Mouse (Mus musculus) stomach, embryonic 14.5 days (tissue): Measurements from ENCODE around the gene Prss46. TPM values are rescaled to one million over a fixed set of nuclear protein-coding genes. Genes with fewer than 3 reads are reported as not detected.

Experiments used
- ATAC-seq: fragments of 200-750 bp; cut with Nextera tagmentation; 2 replicates; pipeline ENCODE4 v1.8.0; 2017; ENCODE audit warnings: low read depth, moderate TSS enrichment; ENCODE audit not compliant: insufficient number of reproducible peaks, insufficient read depth, low FRiP score
- H3K27ac ChIP-seq: fragments of 300-500 bp; sonication (generic); 2 replicates; pipeline ENCODE4 v1.5.1; 2014; ENCODE audit warnings: mild to moderate bottlenecking, low read length, moderate library complexity, mixed read lengths
- H3K27me3 ChIP-seq: fragments of 300-500 bp; sonication (generic); 2 replicates; pipeline ENCODE4 v1.6.1; 2014; ENCODE audit warnings: low read length, control low read depth, mixed read lengths; ENCODE audit not compliant: control insufficient read depth, insufficient read depth
- H3K36me3 ChIP-seq: fragments of 300-500 bp; sonication (generic); 2 replicates; pipeline ENCODE4 v1.6.1; 2014; ENCODE audit warnings: mild to moderate bottlenecking, control low read depth, low read length, moderate library complexity, mixed read lengths; ENCODE audit not compliant: control insufficient read depth, insufficient read depth
- H3K4me1 ChIP-seq: fragments of 300-500 bp; sonication (generic); 2 replicates; pipeline ENCODE4 v1.6.1; 2014; ENCODE audit warnings: low read length, control low read depth, mixed read lengths; ENCODE audit not compliant: control insufficient read depth, insufficient read depth
- H3K4me2 ChIP-seq: fragments of 300-500 bp; sonication (generic); replicated peaks from 2 replicates; pipeline ENCODE4 v1.6.1; 2014; ENCODE audit warnings: low read depth, low read length, control low read depth
- H3K4me3 ChIP-seq: fragments of 300-500 bp; sonication (generic); 2 replicates; pipeline ENCODE4 v1.5.1; 2014; ENCODE audit warnings: low read depth, low read length, control low read depth
- H3K9ac ChIP-seq: fragments of 300-500 bp; sonication (generic); replicated peaks from 2 replicates; pipeline ENCODE4 v1.6.1; 2014; ENCODE audit warnings: low read depth, mild to moderate bottlenecking, control low read depth, low read length, moderate library complexity, mixed read lengths
- H3K9me3 ChIP-seq: fragments of 300-500 bp; sonication (generic); 2 replicates; pipeline ENCODE4 v1.6.1; 2016; ENCODE audit warnings: low read depth, low read length, control low read depth; ENCODE audit not compliant: control insufficient read depth
- WGBS: fragments of 180-500 bp; shearing (Covaris S2); extraction: QIAGEN DNeasy Blood & Tissue Kit; methylation state at CpG from one replicate; pipeline ENCODE4 v1.1.7; 2014; 5-methylcytosine and 5-hydroxymethylcytosine counted together
- polyA plus RNA-seq: library from polyadenylated mRNA; unstranded; fragments of >200 nt; fragmentation: Nextera tagmentation; extraction: Ambion mirVana; gene quantifications from 2 replicates; pipeline ENCODE4 v1.2.1, GENCODE M21; 2014

Prss46 gene
- polyA plus RNA-seq, 1 experiment from 2014 or later = not detected

DNA sequence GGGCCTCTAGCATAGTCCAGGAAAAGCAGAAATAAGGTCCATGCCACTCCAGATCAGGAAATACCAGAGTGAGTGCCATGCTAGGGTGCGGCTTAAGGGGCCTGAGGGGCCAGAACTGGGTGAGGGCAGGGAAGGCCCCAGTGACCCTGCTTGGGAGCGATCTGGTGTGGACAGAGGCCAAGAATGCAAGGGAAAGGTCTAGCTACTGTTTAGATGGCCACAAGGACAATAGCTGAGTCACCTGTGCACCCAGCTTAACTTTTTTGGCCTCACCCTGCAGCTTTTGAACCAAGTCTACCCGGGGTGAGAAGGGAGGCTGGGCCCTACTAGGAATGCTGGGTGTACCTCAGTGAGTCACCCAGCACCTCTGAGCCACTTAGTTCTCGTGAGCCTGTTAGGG lies 36.5 kb downstream of the Prss46 start:
- 61% methylated on average over 4 of the region's 4 CpGs for WGBS
- H3K27me3 ChIP-seq = peaks cover 5% of the 10 kb centered on the region; the same call in 1 of the 2 replicates
- no peaks in the 10 kb centered on the region for H3K9me3 ChIP-seq
- no peaks in the 10 kb centered on the region for H3K4me1 ChIP-seq
- H3K36me3 ChIP-seq = no peaks in the 10 kb centered on the region
- H3K4me2 ChIP-seq = peak overlapping the region; percentile 95
- ATAC-seq = peak; percentile 20; the same call in 1 of the 2 replicates
- H3K4me3 ChIP-seq = peak overlapping the region; percentile 57
- H3K9ac ChIP-seq = no peak overlapping the region
- peak overlapping the region; percentile 48; the same call in 1 of the 2 replicates for H3K27ac ChIP-seq

- H3K4me3 ChIP-seq = no peak overlapping the region
- no peaks in the 10 kb centered on the region for H3K4me1 ChIP-seq
- no peaks in the 10 kb centered on the region for H3K36me3 ChIP-seq
- peaks cover 5% of the 10 kb centered on the region; the same call in 1 of the 2 replicates for H3K27me3 ChIP-seq
- no peak overlapping the region for H3K4me2 ChIP-seq
- no peaks in the 10 kb centered on the region for H3K9me3 ChIP-seq
- no peak overlapping the region for H3K27ac ChIP-seq
- no peak overlapping the region for H3K9ac ChIP-seq
- WGBS = 70% methylated on average over 7 of the region's 7 CpGs
- ATAC-seq = no peak
Measured at GRCm38 (mm10) chr9:110881953-110882352, 37.6 kb downstream of the Prss46 start.

DNA sequence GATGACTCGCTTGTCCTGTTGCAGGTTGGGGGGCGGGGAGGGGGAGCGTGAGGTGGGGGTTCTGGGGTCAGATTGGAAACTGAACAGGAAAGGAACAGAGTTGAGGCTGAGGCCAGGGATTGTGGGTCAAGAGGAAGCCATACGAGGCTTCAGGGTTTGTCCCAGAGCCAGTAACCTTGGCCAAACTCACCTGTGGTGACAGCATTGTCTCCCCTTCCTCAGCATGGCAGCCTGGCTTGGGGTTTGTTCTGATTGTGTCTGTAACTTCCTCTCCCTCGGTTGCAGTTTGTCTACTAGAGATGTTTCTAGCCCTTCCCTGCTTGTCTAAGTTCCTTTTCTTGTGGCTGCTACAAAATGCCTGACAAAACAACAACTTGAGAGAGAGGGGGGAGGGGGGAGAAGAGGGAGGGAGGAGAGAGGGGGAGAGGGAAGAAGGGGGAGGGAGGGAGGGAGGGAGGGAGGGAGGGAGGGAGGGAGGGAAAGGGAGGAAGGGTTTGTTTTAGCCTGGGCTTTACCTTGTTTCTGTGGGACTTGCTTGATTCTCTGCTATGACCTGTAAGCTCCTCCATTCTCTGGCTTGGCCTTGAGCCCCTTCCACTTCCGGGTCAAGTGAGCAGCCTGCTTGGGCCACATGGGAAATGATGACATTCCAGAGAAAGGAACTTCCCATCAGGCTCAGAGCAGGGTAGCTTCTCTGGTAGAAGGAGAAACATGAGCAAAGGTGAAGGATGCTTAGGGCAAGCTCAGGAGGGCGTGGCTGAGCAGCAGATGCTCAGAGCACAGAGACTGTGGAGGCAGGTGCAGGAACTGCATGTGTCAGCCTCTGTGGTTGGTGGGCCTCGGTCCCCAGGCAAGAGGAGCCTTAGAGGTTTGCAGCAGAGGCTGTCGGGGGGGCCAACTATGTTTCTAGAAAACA lies 43.3 kb downstream of the Prss46 start:
- WGBS = 59% methylated on average over 9 of the region's 9 CpGs
- Histone ChIP-seq H3K27me3 (no peaks in the 10 kb centered on the region), H3K9me3 (no peaks in the 10 kb centered on the region), H3K36me3 (no peaks in the 10 kb centered on the region), H3K27ac (no peak overlapping the region), H3K4me1 (no peaks in the 10 kb centered on the region), H3K9ac (no peak overlapping the region), H3K4me2 (no peak overlapping the region), H3K4me3 (no peak overlapping the region)
- ATAC-seq = no peak

- no peak for ATAC-seq
- no peaks in the 10 kb centered on the region for H3K9me3 ChIP-seq
Measured at GRCm38 (mm10) chr9:110888935-110889334, 44.6 kb downstream of the Prss46 start.

GRCm38 (mm10) chr9:110890026-110890783 lies 45.9 kb downstream of the Prss46 start:
- H3K36me3 ChIP-seq = no peaks in the 10 kb centered on the region
- no peaks in the 10 kb centered on the region for H3K4me1 ChIP-seq
- no peak overlapping the region for H3K4me3 ChIP-seq
- no peak overlapping the region for H3K4me2 ChIP-seq
- H3K9me3 ChIP-seq = no peaks in the 10 kb centered on the region
- H3K27ac ChIP-seq = no peak overlapping the region
- ATAC-seq = peak; percentile 30; the same call in 1 of the 2 replicates
- WGBS = 15% methylated on average over 21 of the region's 21 CpGs
- no peaks in the 10 kb centered on the region for H3K27me3 ChIP-seq
- H3K9ac ChIP-seq = no peak overlapping the region

More at GRCm38 (mm10) chr9:110888935-110889334, 44.6 kb downstream of the Prss46 start:
- H3K27ac ChIP-seq = no peak overlapping the region
- 88% methylated on average over 14 of the region's 14 CpGs for WGBS
- H3K4me1 ChIP-seq = no peaks in the 10 kb centered on the region
- H3K27me3 ChIP-seq = no peaks in the 10 kb centered on the region
- H3K9ac ChIP-seq = no peak overlapping the region
- H3K4me2 ChIP-seq = no peak overlapping the region
- no peak overlapping the region for H3K4me3 ChIP-seq
- no peaks in the 10 kb centered on the region for H3K36me3 ChIP-seq

DNA sequence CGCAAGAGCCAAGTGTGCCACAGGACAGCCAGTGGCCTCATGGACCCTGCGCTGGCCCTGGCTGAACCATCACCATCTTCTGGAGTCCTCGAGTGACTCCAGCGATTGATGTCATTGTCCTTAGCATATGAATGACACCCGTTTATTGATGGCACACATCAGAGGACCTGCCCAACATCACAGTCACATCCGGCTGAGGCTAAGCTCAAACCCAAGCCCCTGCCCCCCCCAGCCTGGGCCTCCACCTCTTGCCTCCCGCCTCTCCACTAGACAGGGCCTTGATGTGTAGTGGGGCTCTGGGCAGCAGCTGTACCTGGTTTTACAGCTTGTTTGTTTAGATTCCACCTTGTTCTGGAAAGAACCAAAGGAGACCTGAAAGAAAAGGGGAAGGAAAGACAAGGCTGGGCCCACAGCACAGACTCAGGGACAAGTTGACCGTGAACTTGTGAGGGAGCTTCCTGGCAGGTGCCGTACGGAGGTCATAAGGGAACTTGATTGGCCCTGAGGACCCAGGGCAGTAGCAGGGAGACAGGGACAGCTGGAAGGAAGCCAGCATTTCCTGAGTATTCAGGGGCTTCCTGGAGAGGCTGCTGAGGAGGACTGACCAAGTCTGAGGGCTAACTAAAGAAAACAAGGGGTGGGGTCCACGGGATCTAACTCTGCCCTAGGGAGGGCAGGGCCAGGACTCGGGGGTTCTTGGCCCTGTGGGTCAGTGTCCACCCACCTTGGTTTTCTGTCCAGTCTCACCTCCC lies 46.9 kb downstream of the Prss46 start:
- Histone ChIP-seq H3K4me3 (no peak overlapping the region), H3K9me3 (no peaks in the 10 kb centered on the region), H3K4me2 (no peak overlapping the region), H3K27me3 (no peaks in the 10 kb centered on the region), H3K36me3 (no peaks in the 10 kb centered on the region), H3K27ac (no peak overlapping the region), H3K9ac (no peak overlapping the region), H3K4me1 (no peaks in the 10 kb centered on the region)
- WGBS = 74% methylated on average over 12 of the region's 12 CpGs
- ATAC-seq = no peak

DNA sequence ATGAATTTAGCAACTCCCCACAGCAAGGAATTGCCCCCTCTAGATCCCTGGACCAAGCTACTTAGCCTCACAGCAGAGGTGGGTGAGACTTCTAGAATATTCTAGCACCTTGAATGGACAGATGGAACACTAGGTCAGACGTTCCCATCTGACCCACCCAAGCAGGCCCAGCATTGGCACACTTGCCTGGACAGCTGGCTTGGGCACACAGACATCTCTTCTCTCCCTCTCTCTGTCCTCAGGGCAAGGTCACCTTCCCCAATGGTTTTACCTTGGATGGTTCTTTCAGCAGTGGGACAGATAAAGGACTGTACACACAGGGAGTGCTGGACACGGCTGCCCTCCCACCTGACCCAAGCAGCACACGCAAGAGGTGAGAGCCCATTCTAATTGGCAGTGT lies 48.2 kb downstream of the Prss46 start:
- Histone ChIP-seq H3K27ac (no peak overlapping the region), H3K4me3 (no peak overlapping the region), H3K27me3 (no peaks in the 10 kb centered on the region), H3K36me3 (no peaks in the 10 kb centered on the region), H3K9me3 (no peaks in the 10 kb centered on the region), H3K4me1 (no peaks in the 10 kb centered on the region), H3K9ac (no peak overlapping the region), H3K4me2 (no peak overlapping the region)
- WGBS = 81% methylated on average over 3 of the region's 3 CpGs
- ATAC-seq = no peak

DNA sequence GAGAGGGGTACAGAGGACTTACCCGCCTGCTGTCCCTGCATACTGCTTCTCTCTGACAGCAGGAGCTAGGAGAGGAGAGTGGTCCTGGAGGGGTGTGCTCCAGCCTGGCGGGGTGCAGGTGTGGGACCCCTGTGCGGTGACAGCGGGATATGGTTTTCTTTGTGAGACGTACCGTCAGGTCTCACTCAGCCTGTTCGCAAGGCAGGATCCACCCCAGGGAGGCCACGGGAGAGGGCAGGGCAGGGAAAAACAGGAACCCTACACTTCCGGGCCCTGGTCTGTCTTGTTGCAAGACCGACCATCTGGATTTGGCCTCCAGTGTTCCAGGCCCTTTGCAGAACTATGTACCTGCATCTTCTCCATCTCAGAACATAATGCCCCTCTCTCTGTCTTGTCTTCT lies 49.1 kb downstream of the Prss46 start:
- no peak overlapping the region for H3K27ac ChIP-seq
- no peaks in the 10 kb centered on the region for H3K9me3 ChIP-seq
- H3K4me3 ChIP-seq = no peak overlapping the region
- H3K9ac ChIP-seq = no peak overlapping the region
- no peaks in the 10 kb centered on the region for H3K27me3 ChIP-seq
- H3K4me1 ChIP-seq = no peaks in the 10 kb centered on the region
- H3K36me3 ChIP-seq = no peaks in the 10 kb centered on the region
- no peak overlapping the region for H3K4me2 ChIP-seq
- WGBS = 73% methylated on average over 10 of the region's 10 CpGs
- no peak for ATAC-seq
